Mouse (Mus musculus) left cerebral cortex, postnatal 4 days (tissue): Measurements from ENCODE around the gene Prr12. TPM values are rescaled to one million over a fixed set of nuclear protein-coding genes. Genes with fewer than 3 reads are reported as not detected.
A peak's percentile ranks its signal among the peaks of the same experiment; 100 is the strongest.
"Not testable (repeated sequence)": the region's sequence is repeated elsewhere in the genome, so short reads cannot be mapped to it uniquely, and the experiment has no call there.

Experiments
- DNase-seq: peaks from one replicate; pipeline ENCODE4 v3.0.0-alpha.2; 2022
- intact Hi-C: fragments of 180-260 bp; cut with DNase I; formaldehyde crosslinking; loops from one replicate; pipeline ENCODE4 v1.15.1; 2025
- total RNA-seq, 2 experiments: library from RNA; stranded (reverse); gene quantifications; 2 replicates each; pipeline ENCODE4 v1.2.3; 2021

The Prr12 gene
- total RNA-seq, 2 experiments from 2014 or later, result 77.9 to 80.6 TPM

- no peak for DNase-seq
- intact Hi-C loops, result no loop called here
Measured at GRCm38 (mm10) chr7:45025601-45026220, 27.0 kb downstream of the Prr12 start.

DNA sequence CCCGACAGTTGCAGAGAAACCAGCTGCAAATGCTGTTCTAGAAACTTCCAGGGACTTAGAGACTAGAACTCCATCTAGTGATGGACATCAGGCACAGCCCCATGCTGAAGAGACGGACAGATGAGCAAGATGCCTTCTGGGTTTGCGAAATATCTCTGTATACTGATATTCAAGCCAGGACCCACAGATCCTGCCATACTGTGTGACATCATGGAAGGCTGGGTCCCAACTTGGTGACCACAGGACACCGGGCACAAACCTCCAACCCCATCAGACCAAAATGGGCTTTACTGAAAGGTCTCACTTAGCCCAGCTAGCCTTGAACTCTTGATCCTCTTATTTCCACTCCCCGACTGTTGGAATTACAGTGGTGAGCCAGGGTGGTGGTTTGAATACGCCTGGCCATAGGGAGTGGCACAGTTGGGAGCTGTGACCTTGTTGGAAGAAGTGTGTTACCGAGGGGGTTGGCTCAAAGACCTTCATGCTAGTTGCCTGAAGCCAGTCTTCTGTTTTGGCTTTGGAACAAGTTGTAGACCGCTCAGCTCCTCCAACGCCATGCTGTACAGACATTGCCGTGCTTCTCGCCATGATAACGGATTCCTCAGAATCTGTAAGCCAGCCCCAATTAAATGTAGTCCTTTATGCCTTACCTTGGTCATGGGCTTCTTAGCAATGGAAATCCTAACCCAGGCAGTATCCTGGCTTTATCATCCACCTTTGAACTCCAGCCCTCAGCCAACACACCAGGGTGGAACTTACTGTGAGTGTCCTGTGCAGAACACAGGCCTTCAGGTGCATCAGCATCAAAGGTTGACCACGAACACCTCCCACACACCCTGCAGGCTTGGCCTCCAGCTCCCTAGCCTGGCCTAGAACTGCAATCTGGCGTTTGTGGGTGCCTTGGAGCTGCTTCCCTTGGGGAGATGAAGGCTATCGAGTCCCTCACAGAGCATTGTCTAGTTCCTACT is 28.1 kb downstream of the Prr12 start:
- DNase-seq, result no peak
- intact Hi-C loops, result no loop called here

GRCm38 (mm10) chr7:45023711-45024110 is 29.0 kb downstream of the Prr12 start:
- DNase-seq, intact Hi-C loops: not testable (repeated sequence)

DNA sequence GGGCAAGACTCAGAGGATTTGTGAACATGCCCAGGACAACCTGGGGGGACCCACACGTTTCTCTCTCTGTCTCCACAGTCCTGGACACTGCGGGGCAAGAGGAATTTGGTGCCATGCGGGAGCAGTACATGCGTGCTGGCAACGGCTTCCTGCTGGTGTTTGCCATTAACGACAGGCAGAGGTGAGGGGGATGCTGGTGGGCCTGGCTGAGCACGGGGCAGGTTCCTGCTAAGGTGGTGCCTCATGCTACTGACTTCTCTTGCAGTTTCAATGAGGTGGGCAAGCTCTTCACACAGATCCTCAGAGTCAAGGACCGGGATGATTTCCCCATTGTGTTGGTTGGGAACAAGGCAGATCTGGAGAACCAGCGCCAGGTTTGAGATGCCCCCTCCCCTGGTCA is 32.5 kb downstream of the Prr12 start:
- intact Hi-C loops, result no loop called here
- DNase-seq, result no peak

- intact Hi-C loops, result no loop called here
- DNase-seq, result no peak
Measured at GRCm38 (mm10) chr7:45019031-45019571, 33.6 kb downstream of the Prr12 start.

DNA sequence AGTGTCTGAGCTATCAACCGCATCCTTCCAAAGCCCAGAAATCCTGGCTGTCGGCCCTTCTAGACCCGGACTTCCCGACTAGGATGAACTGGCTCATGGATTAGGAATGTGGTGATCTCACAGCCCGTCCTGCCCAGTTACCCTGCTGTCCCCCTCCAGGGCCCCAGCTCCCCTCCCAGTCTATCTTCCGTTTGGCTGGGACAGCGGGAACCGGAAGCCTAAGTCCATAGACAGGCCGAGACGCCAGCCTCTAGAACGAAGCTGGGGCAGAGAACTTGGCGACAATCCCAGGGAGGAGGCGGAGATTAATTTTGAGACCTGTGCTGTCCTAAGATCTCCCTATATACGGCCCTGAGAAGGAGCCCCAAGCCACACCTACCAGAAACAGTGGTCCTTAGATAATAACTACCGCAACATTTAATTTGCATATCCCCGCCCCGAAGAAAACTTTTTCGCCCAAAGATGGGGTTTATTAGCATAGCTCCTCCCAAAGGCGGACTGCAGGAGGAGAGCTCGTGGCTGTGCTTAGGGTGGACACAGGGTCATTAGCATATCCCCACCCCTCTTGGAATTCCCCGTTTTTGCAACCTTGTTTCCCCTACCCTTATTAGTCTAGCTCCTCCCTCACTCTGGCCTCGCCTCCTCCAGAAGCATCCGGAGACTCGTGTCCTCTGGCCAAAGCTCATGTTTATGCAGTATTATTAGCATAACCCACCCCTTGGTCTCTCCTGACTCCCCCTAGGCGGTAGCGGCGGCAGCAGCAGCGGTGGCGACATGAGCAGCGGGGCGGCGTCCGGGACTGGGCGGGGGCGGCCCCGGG is 35.2 kb downstream of the Prr12 start, which contains the start of gene Rras:
Gene Rras, plus strand, starts transcription at position 720 of the 820 bp plus-strand sequence.
- intact Hi-C loops, result no loop called here
- DNase-seq, result peak; percentile 74

DNA sequence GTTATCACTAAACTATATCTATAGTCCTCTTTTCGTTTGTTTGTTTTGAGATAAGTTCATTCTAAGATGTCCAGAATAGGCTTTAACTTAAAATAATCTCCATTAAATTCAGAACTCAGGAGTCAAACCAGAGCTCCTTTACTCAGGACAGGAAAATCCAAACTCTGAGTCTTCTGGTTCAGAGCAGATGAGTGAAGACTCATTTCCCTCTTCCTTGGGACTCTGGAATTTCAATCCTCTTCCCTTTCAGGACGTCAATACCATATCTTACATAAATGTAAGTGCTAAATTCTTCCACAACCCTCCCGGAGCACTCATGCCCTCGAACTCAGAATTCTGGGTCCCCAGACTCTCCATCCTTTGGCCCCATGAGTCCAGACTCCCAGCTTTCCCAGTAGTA is 35.9 kb downstream of the Prr12 start:
- DNase-seq, result no peak
- intact Hi-C loops, result no loop called here

DNA sequence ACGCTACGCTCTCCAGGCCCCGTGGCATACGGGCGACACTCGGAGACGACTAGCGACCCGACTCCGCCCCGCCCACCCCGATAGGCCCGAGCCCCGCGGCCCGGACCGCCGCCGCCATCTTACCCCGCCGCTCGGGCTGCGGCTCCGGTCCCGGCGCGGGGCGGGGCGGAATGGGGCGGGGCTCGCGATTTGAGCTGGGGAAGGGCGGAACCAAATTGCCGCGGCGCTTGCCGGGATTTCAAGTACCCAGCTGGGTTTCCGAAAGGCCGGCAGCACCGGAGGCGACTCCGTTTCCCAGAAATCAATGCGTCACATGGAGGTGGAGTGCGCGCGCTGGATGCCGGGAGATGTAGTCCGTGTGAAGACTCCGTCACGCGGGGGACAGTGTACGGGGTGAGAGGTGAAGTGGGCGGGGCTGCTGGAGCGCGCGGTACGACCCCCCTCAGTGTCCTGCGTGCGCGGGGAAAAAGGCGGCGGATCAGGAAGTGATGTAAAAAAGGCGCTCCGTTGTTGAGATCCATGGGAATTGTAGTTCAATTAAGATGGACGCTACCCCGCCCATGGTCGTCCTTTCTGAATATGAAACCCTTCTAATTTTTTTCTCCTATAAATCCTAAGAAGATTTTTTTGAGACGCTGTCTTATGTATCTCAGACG is 36.6 kb downstream of the Prr12 start, which contains the start of gene Scaf1:
Gene Scaf1, minus strand, starts transcription at position 407 of the 656 bp plus-strand sequence.
- intact Hi-C loops, result no loop called here
- DNase-seq, result peak; percentile 100

DNA sequence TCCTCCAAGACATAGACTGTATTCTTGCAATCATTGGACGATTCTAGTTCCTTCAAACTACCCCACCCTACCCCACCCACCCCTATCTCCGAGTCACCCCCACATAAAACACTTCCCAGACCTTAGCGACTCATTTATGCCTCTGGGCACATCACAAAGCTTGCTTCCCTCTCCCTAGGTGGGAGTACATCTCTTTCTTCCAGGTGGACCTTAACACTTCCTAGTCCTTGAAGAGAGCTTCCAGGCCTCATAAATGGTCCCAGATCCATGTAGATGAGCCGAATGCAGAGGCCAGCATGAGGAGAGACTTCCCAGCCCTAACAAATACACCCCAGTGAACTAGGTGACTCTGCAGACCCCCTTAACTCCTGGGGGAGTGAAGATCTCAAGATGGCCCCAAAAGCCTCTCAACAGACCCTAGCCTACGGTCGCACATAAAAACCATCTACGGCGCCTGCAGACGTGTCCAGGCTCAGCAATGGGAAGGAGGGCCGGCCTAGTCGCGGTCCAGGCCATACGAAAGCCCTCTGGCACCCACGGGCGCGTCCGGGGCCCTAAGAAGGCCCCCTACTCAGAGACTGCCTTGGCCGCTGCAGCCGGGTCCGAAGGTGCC is 37.2 kb downstream of the Prr12 start:
- intact Hi-C loops, result no loop called here
- DNase-seq, result no peak

GRCm38 (mm10) chr7:45014096-45014451 is 38.6 kb downstream of the Prr12 start:
- DNase-seq, result no peak
- intact Hi-C loops, result no loop called here

DNA sequence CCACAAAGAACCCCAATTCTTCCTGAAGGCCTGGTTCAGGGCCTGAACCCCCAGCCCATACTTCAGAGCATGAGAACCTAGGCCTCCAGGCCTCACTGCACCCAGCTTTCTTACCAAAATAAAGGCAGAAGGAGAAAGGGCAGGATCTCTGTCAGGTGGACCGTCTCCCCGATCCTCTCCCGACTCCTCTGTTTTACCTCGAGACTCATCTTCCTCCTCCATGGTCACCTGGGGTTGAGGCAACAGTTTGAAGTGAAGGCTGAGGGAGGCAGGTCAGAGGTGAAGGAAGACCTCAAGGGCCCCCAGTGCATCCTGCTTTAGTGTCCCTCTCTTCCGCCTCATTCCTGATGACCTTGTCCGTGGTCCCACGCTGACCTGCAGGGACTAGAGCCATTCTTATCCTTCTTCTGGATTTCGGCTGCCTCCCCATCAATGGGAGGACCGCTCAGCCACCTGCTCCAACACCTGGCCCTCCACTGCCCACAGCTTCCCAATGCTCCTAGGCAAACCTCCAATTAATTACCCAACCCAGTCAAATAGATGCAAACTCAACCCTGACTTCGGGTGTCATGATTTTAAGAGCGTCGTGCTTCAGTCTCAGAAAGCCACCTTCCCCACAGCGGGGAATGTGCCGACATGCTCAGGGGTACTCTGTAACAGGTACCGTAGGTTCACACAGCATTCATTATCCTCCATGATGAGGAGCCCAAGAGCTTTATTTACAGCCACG is 39.1 kb downstream of the Prr12 start:
- intact Hi-C loops, result no loop called here
- DNase-seq, result no peak

- DNase-seq, result no peak
- intact Hi-C loops, result no loop called here
Measured at GRCm38 (mm10) chr7:45012824-45013223, 39.9 kb downstream of the Prr12 start.

DNA sequence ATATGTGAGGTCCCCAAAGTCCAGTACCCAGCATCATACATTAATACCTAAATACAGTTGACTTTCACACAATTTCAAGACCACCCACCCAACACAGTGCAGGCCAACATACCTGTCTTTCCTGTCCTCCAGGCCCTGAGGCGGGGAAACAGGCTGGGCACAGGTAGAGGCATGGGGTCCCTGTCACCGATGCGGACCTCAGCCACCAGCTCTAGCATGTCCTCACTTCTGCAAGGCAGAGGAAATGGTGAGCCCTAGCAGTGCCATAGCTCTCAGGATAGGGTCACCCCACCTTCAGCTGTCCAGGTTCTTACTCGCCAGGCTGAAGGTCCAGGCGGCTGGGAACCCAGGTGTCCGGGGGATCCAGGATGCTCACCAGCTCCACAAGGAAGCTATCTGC is 40.7 kb downstream of the Prr12 start:
- intact Hi-C loops, result no loop called here
- DNase-seq, result no peak

- DNase-seq, result no peak
- intact Hi-C loops, result no loop called here
Measured at GRCm38 (mm10) chr7:45008411-45008810, 44.3 kb downstream of the Prr12 start.

- no peak for DNase-seq
- intact Hi-C loops, result no loop called here
Measured at GRCm38 (mm10) chr7:45007846-45008245, 44.8 kb downstream of the Prr12 start.

- intact Hi-C loops, result no loop called here
Measured at GRCm38 (mm10) chr7:45007141-45007540, 45.5 kb downstream of the Prr12 start.

DNA sequence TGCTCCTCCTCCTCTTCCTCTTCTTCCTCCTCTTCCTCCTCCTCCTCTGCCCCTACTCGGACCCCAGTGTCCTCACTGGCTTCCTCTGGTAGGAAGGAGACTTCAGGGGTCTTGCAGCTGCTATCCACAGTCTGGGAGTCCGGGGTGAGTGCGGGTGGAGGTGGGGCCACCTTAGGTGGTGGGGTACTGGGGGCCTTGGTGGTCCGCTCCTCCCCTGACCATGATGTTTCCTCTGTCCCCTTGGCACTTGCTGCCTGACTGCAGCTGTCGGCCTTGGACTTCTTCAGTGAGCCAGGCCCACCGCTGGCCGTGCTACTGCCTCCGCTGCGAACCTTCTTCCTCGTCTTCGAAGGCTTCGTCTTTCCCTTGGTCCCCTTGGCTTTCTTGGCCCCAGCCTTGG is 46.2 kb downstream of the Prr12 start:
- DNase-seq, result no peak
- intact Hi-C loops, result no loop called here

More at GRCm38 (mm10) chr7:45007141-45007540, 45.5 kb downstream of the Prr12 start:
- no peak for DNase-seq

DNA sequence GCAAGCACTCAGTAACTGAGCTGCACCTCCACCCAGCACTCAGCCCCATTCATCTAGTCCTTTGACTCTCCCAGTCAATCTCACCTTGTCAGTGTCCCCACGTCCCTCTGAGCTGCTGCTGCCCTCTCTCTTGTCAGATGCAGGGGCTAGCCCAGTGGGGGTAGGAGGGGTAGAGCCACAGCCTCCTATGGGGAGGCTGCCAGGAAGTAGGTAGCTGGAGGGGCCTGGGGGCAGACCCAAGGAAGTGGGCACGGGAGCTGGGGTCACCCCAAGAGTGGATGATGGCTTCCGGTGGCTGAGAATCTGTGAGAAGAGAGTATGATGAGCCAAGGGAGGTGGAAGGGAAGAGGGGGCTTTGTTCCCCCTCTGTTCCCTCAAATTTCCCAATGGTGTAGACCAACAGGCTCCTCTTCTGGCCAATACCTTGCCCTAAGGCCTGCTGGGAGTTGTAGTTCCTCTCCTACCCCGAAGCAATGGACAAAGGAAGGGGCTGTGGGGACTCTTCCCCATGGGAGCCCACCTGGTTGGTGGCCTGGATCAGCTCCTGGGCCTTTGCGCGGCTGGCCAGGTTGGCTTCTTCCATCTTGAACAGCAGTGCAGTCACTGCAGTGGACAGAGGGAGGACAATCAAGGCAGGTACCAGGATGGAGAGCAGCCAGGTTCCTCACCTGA is 47.2 kb downstream of the Prr12 start:
- no peak for DNase-seq
- intact Hi-C loops, result no loop called here

DNA sequence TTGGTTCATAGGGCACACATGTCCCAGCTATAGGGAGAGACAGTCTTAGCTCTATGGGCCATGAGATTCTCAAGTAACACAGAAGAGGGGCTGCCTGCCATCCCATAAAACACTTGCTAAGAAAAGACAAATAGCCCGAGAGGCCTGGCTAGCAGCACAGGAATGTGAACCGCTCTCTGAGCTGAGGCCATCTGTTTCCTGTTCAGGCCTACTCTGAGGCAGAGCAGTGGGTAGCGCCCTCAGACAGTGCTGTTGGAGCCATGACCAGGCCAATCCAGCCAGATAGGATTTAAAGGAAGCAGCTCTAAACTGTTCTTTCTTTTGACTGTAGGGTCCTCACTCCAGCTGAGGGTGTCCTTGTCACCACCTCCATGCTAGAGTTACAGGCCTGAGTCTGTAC is 48.1 kb downstream of the Prr12 start:
- no peak for DNase-seq
- intact Hi-C loops, result no loop called here
